Comparison of ENCODE assay signal across 32 mouse cellular contexts in genomic region chr6:128474112-128474511, GRCm38 (mm10). TPM values are rescaled to one million over a fixed set of nuclear protein-coding genes. Genes with fewer than 3 reads are reported as not detected.
"Had no signal": no experiment of that assay in that cellular context is flagged by ENCODE, and none has a peak within 500 bp of the region (broad histone marks: within the 10 kb centered on the region; RNA-seq: fewer than 3 reads in every experiment).

No protein-coding gene starts in this region.

- H3K27me3 ChIP-seq: heart, embryonic 13.5 days; heart, embryonic 15.5 days; hindbrain, embryonic 12.5 days; kidney, embryonic 15.5 days; limb, embryonic 12.5 days; liver, embryonic 13.5 days had no signal

- H3K9ac ChIP-seq: heart, embryonic 13.5 days; heart, embryonic 15.5 days; hindbrain, embryonic 12.5 days; hindbrain, embryonic 15.5 days; kidney, embryonic 15.5 days; limb, embryonic 12.5 days; liver, embryonic 13.5 days had no signal

- H3K4me1 ChIP-seq: heart, embryonic 13.5 days; heart, embryonic 15.5 days; hindbrain, embryonic 10.5 days; hindbrain, embryonic 12.5 days; hindbrain, embryonic 15.5 days; kidney, embryonic 15.5 days; limb, embryonic 10.5 days; limb, embryonic 12.5 days had no signal

- H3K36me3 ChIP-seq: heart, embryonic 13.5 days; heart, embryonic 15.5 days; hindbrain, embryonic 10.5 days; hindbrain, embryonic 12.5 days; hindbrain, embryonic 15.5 days; kidney, embryonic 15.5 days; limb, embryonic 10.5 days; limb, embryonic 12.5 days; liver, embryonic 13.5 days had no signal

- H3K4me2 ChIP-seq: heart, embryonic 11.5 days; heart, embryonic 13.5 days; heart, embryonic 15.5 days; hindbrain, embryonic 12.5 days; hindbrain, embryonic 15.5 days; kidney, embryonic 15.5 days; limb, embryonic 12.5 days; liver, embryonic 11.5 days; liver, embryonic 13.5 days had no signal

- H3K4me3 ChIP-seq: heart, adult 2 months; heart, embryonic 13.5 days; heart, embryonic 15.5 days; hindbrain, embryonic 10.5 days; hindbrain, embryonic 12.5 days; hindbrain, embryonic 15.5 days; kidney, embryonic 15.5 days; limb, embryonic 10.5 days; limb, embryonic 12.5 days; liver, embryonic 13.5 days had no signal

- H3K27ac ChIP-seq: heart, adult 2 months; heart, embryonic 13.5 days; heart, embryonic 15.5 days; hindbrain, embryonic 10.5 days; hindbrain, embryonic 12.5 days; hindbrain, embryonic 15.5 days; hindbrain, postnatal 0 days; kidney, embryonic 15.5 days; kidney, postnatal 0 days; limb, embryonic 10.5 days; limb, embryonic 12.5 days; liver, embryonic 13.5 days had no signal

- DNase-seq: gastrocnemius, postnatal 14 days; heart, adult 2 months; heart, postnatal 14 days; heart, postnatal 4 days; kidney, adult 11 months; kidney, adult 2 months; kidney, adult 9 months; kidney, postnatal 14 days; kidney, postnatal 36 days; layer of hippocampus, adult 9-11 months; layer of hippocampus, postnatal 36 days; liver; liver, embryonic 13.5 days had no signal

- H3K9me3 ChIP-seq: heart, embryonic 13.5 days; heart, embryonic 15.5 days; hindbrain, embryonic 10.5 days; hindbrain, embryonic 12.5 days; hindbrain, embryonic 15.5 days; kidney, embryonic 15.5 days; limb, embryonic 10.5 days; limb, embryonic 12.5 days; liver, embryonic 13.5 days had no signal

RNA-seq across cellular contexts. Expression of gene Pzp, which starts 52.4 kb away (rescaled TPM):
- total RNA-seq: gastrocnemius, postnatal 14 days; granulocyte monocyte progenitor cell, adult 5-6 weeks; hindbrain, postnatal 0 days; layer of hippocampus, adult 18-20 months; layer of hippocampus, adult 8-10 months; layer of hippocampus, postnatal 14 days; layer of hippocampus, postnatal 36 days; left cerebral cortex, adult 18-20 months; left cerebral cortex, postnatal 36 days had no signal
- polyA plus RNA-seq: hindbrain, embryonic 10.5 days; hindbrain, embryonic 12.5 days; intestine, embryonic 14.5 days; limb, embryonic 12.5 days had no signal
